Mouse (Mus musculus) erythroblast, embryonic 14.5 days (primary cell): ENCODE results near the gene Copg2.

Experiments used
- GATA1 ChIP-seq: IDR thresholded peaks from 2 replicates; pipeline ENCODE4 v1.6.1; 2012; ENCODE audit warnings: low read length, inconsistent platforms, mixed read lengths
- TAL1 ChIP-seq: IDR thresholded peaks from 3 replicates; pipeline ENCODE4 v1.6.1; 2012; ENCODE audit warnings: low read length, inconsistent platforms, mixed read lengths

DNA sequence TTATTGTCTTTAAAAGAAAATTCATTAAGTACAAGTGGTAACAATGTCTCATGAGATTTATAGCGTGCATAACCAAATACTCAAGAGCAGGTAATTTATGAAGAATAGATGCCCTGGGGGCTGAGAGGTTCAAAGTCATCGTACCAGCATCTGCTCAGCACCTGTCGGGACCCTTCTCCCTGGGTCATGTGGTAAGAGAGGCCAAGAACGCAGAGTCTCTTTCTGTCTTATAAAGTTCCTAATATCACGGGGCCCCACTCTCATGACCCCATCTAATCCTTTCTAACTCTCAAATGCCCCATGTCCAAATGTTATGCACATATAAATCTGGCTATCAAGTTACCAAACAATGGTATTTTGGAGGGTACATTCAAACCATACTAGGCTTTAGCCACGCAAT, 193.7 kb downstream of the Copg2 start:
- TF ChIP-seq TAL1 (no peak), GATA1 (no peak)
